Mouse (Mus musculus) small intestine, adult 2 months (tissue): Measurements from ENCODE around the gene Robo1. TPM values are rescaled to one million over a fixed set of nuclear protein-coding genes. Genes with fewer than 3 reads are reported as not detected.

Experiments
- H3K27ac ChIP-seq: fragments of 200-500 bp; 2 replicates; pipeline ENCODE4 v1.5.1; 2012; ENCODE audit warnings: low read depth, low read length, control low read depth, inconsistent platforms; ENCODE audit not compliant: insufficient read depth
- H3K27me3 ChIP-seq: fragments of 200-500 bp; 2 replicates; pipeline ENCODE4 v1.6.1; 2012; ENCODE audit warnings: mild to moderate bottlenecking, moderate library complexity, low read length, inconsistent platforms; ENCODE audit not compliant: control insufficient read depth, insufficient read depth
- H3K36me3 ChIP-seq: fragments of 200-500 bp; 2 replicates; pipeline ENCODE4 v1.6.1; 2012; ENCODE audit warnings: mild to moderate bottlenecking, low read length, control low read depth, inconsistent platforms; ENCODE audit not compliant: control insufficient read depth, insufficient read depth
- H3K4me1 ChIP-seq: fragments of 200-500 bp; 2 replicates; pipeline ENCODE4 v1.6.1; 2012; ENCODE audit warnings: low read length, inconsistent platforms, mixed read lengths; ENCODE audit not compliant: control insufficient read depth, insufficient read depth, insufficient read length
- H3K4me3 ChIP-seq: fragments of 200-500 bp; 2 replicates; pipeline ENCODE4 v1.5.1; 2012; ENCODE audit warnings: low read depth, mild to moderate bottlenecking, control low read depth, inconsistent platforms, low read length, moderate library complexity
- CTCF ChIP-seq: fragments of 200-500 bp; IDR thresholded peaks from 2 replicates; pipeline ENCODE4 v1.5.1; 2012; ENCODE audit warnings: low read depth, mild to moderate bottlenecking, control low read depth, inconsistent platforms, low read length, moderate library complexity, mixed read lengths; ENCODE audit not compliant: insufficient replicate concordance, insufficient read length; ENCODE audit errors: extremely low read depth
- POLR2A ChIP-seq: fragments of 200-500 bp; IDR thresholded peaks from 2 replicates; pipeline ENCODE4 v1.6.1; 2012; ENCODE audit warnings: low read depth, mild to moderate bottlenecking, control low read depth, inconsistent platforms, low read length, moderate library complexity
- WGBS: fragments of 180-500 bp; shearing (Covaris S2); methylation state at CpG from one replicate; pipeline ENCODE4 v1.1.7; 2018; 5-methylcytosine and 5-hydroxymethylcytosine counted together
- polyA plus RNA-seq: library from polyadenylated mRNA; depleted of rRNA; stranded (reverse); fragments of >200 nt; gene quantifications from 2 replicates; pipeline ENCODE4 v1.2.3, GENCODE M21; 2012

The Robo1 gene
- polyA plus RNA-seq, 1 experiment: 0.81 TPM

DNA sequence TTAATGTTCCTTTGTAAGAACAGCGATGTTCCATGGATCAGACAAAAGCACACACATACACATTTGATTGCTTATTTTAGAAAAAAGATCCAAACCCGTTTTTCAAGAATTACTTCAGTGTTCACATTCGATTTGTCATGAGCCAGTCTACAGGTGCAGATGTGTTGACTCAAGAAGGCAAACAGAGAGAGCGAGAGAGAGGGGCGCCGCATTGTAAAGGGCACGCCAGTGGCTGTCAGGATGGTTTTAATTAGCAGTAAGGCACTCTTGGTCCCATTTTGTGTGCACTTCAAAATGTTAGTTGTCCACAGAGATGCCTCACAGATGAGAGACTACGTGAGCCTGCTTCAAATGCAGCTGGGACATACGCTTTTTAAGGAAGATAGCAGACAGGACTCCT lies 470.4 kb downstream of the Robo1 start:
- TF ChIP-seq POLR2A: no peak
- TF ChIP-seq CTCF: no peak
- H3K27me3 ChIP-seq: no peaks in the 10 kb centered on the region
- H3K27ac ChIP-seq: no peak overlapping the region
- no peak overlapping the region for H3K4me3 ChIP-seq
- no peaks in the 10 kb centered on the region for H3K36me3 ChIP-seq
- H3K4me1 ChIP-seq: no peaks in the 10 kb centered on the region
- WGBS: 43% methylated on average over 9 of the region's 9 CpGs

GRCm38 (mm10) chr16:72782171-72782570 lies 474.1 kb downstream of the Robo1 start:
- 91% methylated on average over 6 of the region's 6 CpGs for WGBS
- no peaks in the 10 kb centered on the region for H3K4me1 ChIP-seq
- H3K27me3 ChIP-seq: no peaks in the 10 kb centered on the region
- no peak overlapping the region for H3K4me3 ChIP-seq
- H3K36me3 ChIP-seq: no peaks in the 10 kb centered on the region
- H3K27ac ChIP-seq: no peak overlapping the region
- TF ChIP-seq CTCF: no peak

GRCm38 (mm10) chr16:72786079-72786478 lies 478.0 kb downstream of the Robo1 start:
- 89% methylated on average over 6 of the region's 6 CpGs for WGBS
- Histone ChIP-seq H3K4me1 (no peaks in the 10 kb centered on the region), H3K27ac (no peak overlapping the region), H3K4me3 (no peak overlapping the region), H3K36me3 (no peaks in the 10 kb centered on the region), H3K27me3 (no peaks in the 10 kb centered on the region)
- TF ChIP-seq CTCF (no peak), POLR2A (no peak)

DNA sequence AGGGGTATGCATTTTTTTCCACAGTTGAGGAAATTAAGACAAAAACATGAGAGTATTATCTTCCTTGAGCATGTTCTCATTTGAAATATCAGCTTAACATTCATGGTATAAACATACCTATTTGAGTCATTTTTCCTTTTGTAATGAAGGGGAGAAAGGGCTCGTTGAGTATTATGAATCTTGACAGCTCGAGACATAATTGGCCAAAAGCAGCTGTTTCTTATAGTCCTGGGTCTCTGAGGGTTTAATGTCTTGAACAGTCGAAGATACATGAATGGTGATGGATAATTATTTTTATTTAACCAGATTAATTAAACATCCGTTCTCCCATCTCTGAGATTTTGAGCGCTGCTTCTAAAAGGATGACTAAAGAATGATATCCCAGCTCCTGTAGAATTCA lies 478.5 kb downstream of the Robo1 start:
- TF ChIP-seq POLR2A (no peak), CTCF (no peak)
- H3K36me3 ChIP-seq: no peaks in the 10 kb centered on the region
- no peak overlapping the region for H3K27ac ChIP-seq
- no peaks in the 10 kb centered on the region for H3K27me3 ChIP-seq
- H3K4me3 ChIP-seq: no peak overlapping the region
- H3K4me1 ChIP-seq: no peaks in the 10 kb centered on the region
- 75% methylated on average over 5 of the region's 5 CpGs for WGBS

- Histone ChIP-seq H3K27me3 (no peaks in the 10 kb centered on the region), H3K4me3 (no peak overlapping the region), H3K36me3 (no peaks in the 10 kb centered on the region), H3K27ac (no peak overlapping the region), H3K4me1 (no peaks in the 10 kb centered on the region)
- WGBS: 71% methylated on average over 7 of the region's 7 CpGs
- no peak for TF ChIP-seq CTCF
- TF ChIP-seq POLR2A: no peak
Observed at GRCm38 (mm10) chr16:72788017-72788416, 479.9 kb downstream of the Robo1 start.

- WGBS: 82% methylated on average over 9 of the region's 9 CpGs
- TF ChIP-seq CTCF: no peak
- no peak for TF ChIP-seq POLR2A
Observed at GRCm38 (mm10) chr16:72791181-72791705, 483.1 kb downstream of the Robo1 start.

DNA sequence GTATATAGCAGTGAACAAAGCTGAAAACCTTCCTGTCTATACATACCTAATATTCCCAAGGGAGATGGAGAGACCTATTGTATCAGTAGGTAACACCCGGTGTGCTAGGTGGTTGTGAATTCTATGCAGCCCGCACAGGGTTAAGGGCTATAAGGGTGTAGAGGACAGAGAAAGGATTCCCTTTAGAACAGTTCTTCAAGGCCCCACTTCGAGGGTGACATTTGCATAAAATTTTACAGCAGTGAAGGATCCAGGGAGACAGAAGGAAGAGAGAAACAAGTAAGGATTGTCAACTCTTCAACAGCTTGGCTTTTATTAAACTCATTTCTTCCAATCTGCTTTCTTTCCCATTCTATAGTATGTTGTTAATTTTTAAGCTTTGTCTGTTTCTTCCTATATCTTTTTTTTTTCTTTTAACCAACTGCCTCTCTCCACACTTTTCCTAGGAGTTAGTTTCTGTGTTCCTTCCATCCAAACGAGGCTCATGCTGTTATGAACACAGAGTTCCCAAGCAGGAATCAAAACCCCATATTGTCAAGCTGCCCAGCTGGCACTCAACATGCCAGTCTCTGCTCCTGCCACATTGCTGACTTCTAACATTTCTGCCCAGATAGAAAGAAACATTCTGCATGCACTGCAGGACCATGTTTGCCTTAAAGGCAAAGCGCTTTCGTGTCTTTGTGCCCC lies 486.7 kb downstream of the Robo1 start:
- Histone ChIP-seq H3K27ac (no peak overlapping the region), H3K27me3 (no peaks in the 10 kb centered on the region), H3K4me3 (no peak overlapping the region), H3K4me1 (no peaks in the 10 kb centered on the region), H3K36me3 (no peaks in the 10 kb centered on the region)
- 65% methylated on average over 6 of the region's 6 CpGs for WGBS
- TF ChIP-seq CTCF: no peak
- no peak for TF ChIP-seq POLR2A

More at GRCm38 (mm10) chr16:72791181-72791705, 483.1 kb downstream of the Robo1 start:
- H3K27ac ChIP-seq: no peak overlapping the region
- H3K36me3 ChIP-seq: no peaks in the 10 kb centered on the region
- no peaks in the 10 kb centered on the region for H3K27me3 ChIP-seq
- no peak overlapping the region for H3K4me3 ChIP-seq
- no peaks in the 10 kb centered on the region for H3K4me1 ChIP-seq

GRCm38 (mm10) chr16:72795379-72795712 lies 487.2 kb downstream of the Robo1 start:
- no peak overlapping the region for H3K27ac ChIP-seq
- no peak for TF ChIP-seq CTCF
- no peak for TF ChIP-seq POLR2A
- H3K4me1 ChIP-seq: no peaks in the 10 kb centered on the region
- H3K36me3 ChIP-seq: no peaks in the 10 kb centered on the region
- no peak overlapping the region for H3K4me3 ChIP-seq
- WGBS: 81% methylated on average over 1 of the region's 1 CpGs
- H3K27me3 ChIP-seq: no peaks in the 10 kb centered on the region
